Mouse (Mus musculus) heart, postnatal 25 days (tissue): ENCODE measurements around the gene Slc1a2. TPM values are rescaled to one million over a fixed set of nuclear protein-coding genes. Genes with fewer than 3 reads are reported as not detected.

Source experiments
- DNase-seq: peaks from one replicate; pipeline ENCODE4 v3.0.0; 2022; ENCODE audit warnings: low spot score
- intact Hi-C: fragments of 180-260 bp; cut with DNase I; formaldehyde crosslinking; loops from one replicate; pipeline ENCODE4 v1.15.1; 2025
- total RNA-seq, 2 experiments: library from RNA; stranded (reverse); gene quantifications; 2 replicates each; pipeline ENCODE4 v1.2.3; 2021

Slc1a2 gene
- total RNA-seq, 2 experiments from 2014 or later = 0.05 to 0.06 TPM

- intact Hi-C loops = loop anchor here (10.0 kb wide), 1 partner anchor 145 kb away; no protein-coding TSS in a partner anchor
- DNase-seq = no peak
These were observed 91.5 kb downstream of the Slc1a2 start for GRCm38 (mm10) chr2:102749926-102750325.

- intact Hi-C loops = no loop called here
- DNase-seq = no peak
These were observed 93.4 kb downstream of the Slc1a2 start for GRCm38 (mm10) chr2:102751846-102752245.

- intact Hi-C loops = no loop called here
These were observed 98.9 kb downstream of the Slc1a2 start for GRCm38 (mm10) chr2:102757241-102757860.

GRCm38 (mm10) chr2:102759479-102759878, 101.0 kb downstream of the Slc1a2 start:
- intact Hi-C loops = no loop called here

More at GRCm38 (mm10) chr2:102757241-102757860, 98.9 kb downstream of the Slc1a2 start:
- DNase-seq = no peak

GRCm38 (mm10) chr2:102760284-102761072, 102.0 kb downstream of the Slc1a2 start:
- no peak for DNase-seq
- intact Hi-C loops = no loop called here

More at GRCm38 (mm10) chr2:102759479-102759878, 101.0 kb downstream of the Slc1a2 start:
- DNase-seq = no peak

- DNase-seq = no peak
- intact Hi-C loops = no loop called here
These were observed 104.7 kb downstream of the Slc1a2 start for GRCm38 (mm10) chr2:102763176-102763575.

GRCm38 (mm10) chr2:102763991-102764390, 105.5 kb downstream of the Slc1a2 start:
- intact Hi-C loops = no loop called here
- no peak for DNase-seq

GRCm38 (mm10) chr2:102764602-102765374, 106.3 kb downstream of the Slc1a2 start:
- no peak for DNase-seq

GRCm38 (mm10) chr2:102768267-102768666, 109.8 kb downstream of the Slc1a2 start:
- intact Hi-C loops = no loop called here
- no peak for DNase-seq

More at GRCm38 (mm10) chr2:102764602-102765374, 106.3 kb downstream of the Slc1a2 start:
- intact Hi-C loops = no loop called here

GRCm38 (mm10) chr2:102771304-102771703, 112.8 kb downstream of the Slc1a2 start:
- intact Hi-C loops = no loop called here
- no peak for DNase-seq

- intact Hi-C loops = no loop called here
These were observed 113.8 kb downstream of the Slc1a2 start for GRCm38 (mm10) chr2:102772276-102772675.

GRCm38 (mm10) chr2:102774700-102775099, 116.2 kb downstream of the Slc1a2 start:
- intact Hi-C loops = no loop called here
- DNase-seq = no peak

More at GRCm38 (mm10) chr2:102772276-102772675, 113.8 kb downstream of the Slc1a2 start:
- DNase-seq = no peak

- intact Hi-C loops = no loop called here
- DNase-seq = no peak
These were observed 117.1 kb downstream of the Slc1a2 start for GRCm38 (mm10) chr2:102775561-102775960.

GRCm38 (mm10) chr2:102778208-102778607, 119.7 kb downstream of the Slc1a2 start:
- intact Hi-C loops = no loop called here
- DNase-seq = no peak

GRCm38 (mm10) chr2:102782751-102783150, 124.3 kb downstream of the Slc1a2 start:
- no peak for DNase-seq
- intact Hi-C loops = no loop called here

GRCm38 (mm10) chr2:102785696-102786095, 127.2 kb downstream of the Slc1a2 start:
- intact Hi-C loops = no loop called here
- no peak for DNase-seq

- intact Hi-C loops = no loop called here
- no peak for DNase-seq
These were observed 133.2 kb downstream of the Slc1a2 start for GRCm38 (mm10) chr2:102791641-102792040.

GRCm38 (mm10) chr2:102792804-102793203, 134.3 kb downstream of the Slc1a2 start:
- intact Hi-C loops = no loop called here
- no peak for DNase-seq

- no peak for DNase-seq
- intact Hi-C loops = no loop called here
These were observed 136.6 kb downstream of the Slc1a2 start for GRCm38 (mm10) chr2:102795034-102795433.

GRCm38 (mm10) chr2:102798149-102798548, 139.7 kb downstream of the Slc1a2 start:
- DNase-seq = no peak
- intact Hi-C loops = no loop called here
